9 mouse cellular contexts compared by ENCODE assay signal in genomic region chr1:162206998-162207707, GRCm38 (mm10).
DNase-seq lines count a peak whose midpoint lies in the region; ATAC-seq lines count a peak whose summit lies in the region.
"Had no signal": no experiment of that assay in that cellular context is flagged by ENCODE, and none has a peak within 500 bp of the region (broad histone marks: within the 10 kb centered on the region; RNA-seq: fewer than 3 reads in every experiment).

No protein-coding gene starts in this region.

- H3K9ac ChIP-seq in heart, embryonic 11.5 days (ENCODE audit: low read depth, low read length) = no peak overlapping the region
- no peak overlapping the region for H3K9ac ChIP-seq in liver, embryonic 16.5 days (ENCODE audit: low read depth, low read length)

- H3K4me2 ChIP-seq in heart, embryonic 11.5 days = peak overlapping the region; percentile 29; the same call in 1 of the 2 replicates
- H3K4me2 ChIP-seq in liver, embryonic 16.5 days (ENCODE audit: low read depth, low read length) = peak overlapping the region; percentile 36; the same call in 1 of the 2 replicates

- peak overlapping the region; percentile 51; the same call in 1 of the 2 replicates for H3K27ac ChIP-seq in heart, embryonic 11.5 days (ENCODE audit: low read depth, low read length)
- H3K27ac ChIP-seq in liver, embryonic 16.5 days (ENCODE audit: low read length) = no peak overlapping the region

- H3K9me3 ChIP-seq in heart, embryonic 11.5 days (replicated peaks; ENCODE audit: control insufficient read depth, low read length) = no peaks in the 10 kb centered on the region
- H3K9me3 ChIP-seq in liver, embryonic 16.5 days (replicated peaks; ENCODE audit: control insufficient read depth, low read length) = no peaks in the 10 kb centered on the region

- no peak overlapping the region for H3K4me3 ChIP-seq in heart, embryonic 11.5 days (ENCODE audit: low read depth, low read length)
- H3K4me3 ChIP-seq in liver, embryonic 16.5 days (ENCODE audit: low read depth, low read length) = no peak overlapping the region

- no peaks in the 10 kb centered on the region for H3K27me3 ChIP-seq in heart, embryonic 11.5 days (ENCODE audit: control insufficient read depth, insufficient read depth, low read length)
- H3K27me3 ChIP-seq in liver, embryonic 16.5 days (ENCODE audit: control insufficient read depth, insufficient read depth, low read depth, low read length) = no peaks in the 10 kb centered on the region
- H3K27me3 ChIP-seq: Patski had no signal

- peak; percentile 16 for DNase-seq in gastrocnemius, adult 18-20 months (ENCODE audit: low spot score)
- no peak for DNase-seq in gastrocnemius, adult 8-10 months (ENCODE audit: low spot score in 2 of 2)
- DNase-seq in CD4-positive, CD25-positive, alpha-beta regulatory T cell, adult 2 months (ENCODE audit: low read depth, low spot score) = peak; percentile 82
- no peak for DNase-seq in right cerebral cortex, postnatal 36 days (ENCODE audit: low spot score in 2 of 2)
- no peak for DNase-seq in layer of hippocampus, adult 11-12 months (ENCODE audit: low spot score)
- DNase-seq in right cerebral cortex, postnatal 14 days = no peak

- H3K36me3 ChIP-seq in heart, embryonic 11.5 days (ENCODE audit: control insufficient read depth, insufficient read depth, low read length) = no peaks in the 10 kb centered on the region
- H3K36me3 ChIP-seq in liver, embryonic 16.5 days (ENCODE audit: control insufficient read depth, insufficient read depth) = no peaks in the 10 kb centered on the region

- 31% methylated on average over 12 of the region's 12 CpGs for WGBS in heart, embryonic 11.5 days (ENCODE audit: insufficient replicate concordance)
- 16% methylated on average over 12 of the region's 12 CpGs for WGBS in liver, embryonic 16.5 days (ENCODE audit: insufficient replicate concordance)

- peaks cover 23% of the 10 kb centered on the region for H3K4me1 ChIP-seq in heart, embryonic 11.5 days (ENCODE audit: control insufficient read depth, insufficient read depth, low read length)
- H3K4me1 ChIP-seq in liver, embryonic 16.5 days (ENCODE audit: control insufficient read depth, low read depth, low read length) = no peaks in the 10 kb centered on the region

- ATAC-seq in heart, embryonic 11.5 days (replicated peaks; ENCODE audit: insufficient number of reproducible peaks, low FRiP score, low TSS enrichment) = no peak
- ATAC-seq in liver, embryonic 16.5 days (ENCODE audit: low read depth) = no peak
- ATAC-seq: Patski had no signal

Comparison
In these comparisons a context has a peak if more than half of its experiments do, and no peak if none do; other contexts are left out.
1. DNase-seq: peak in gastrocnemius, adult 18-20 months (single experiment) and CD4-positive, CD25-positive, alpha-beta regulatory T cell, adult 2 months (single experiment); none in gastrocnemius, adult 8-10 months (0 of 2), right cerebral cortex, postnatal 36 days (0 of 2), layer of hippocampus, adult 11-12 months (single experiment) and right cerebral cortex, postnatal 14 days (single experiment).